Mouse (Mus musculus): Measurements from ENCODE around the gene Tecta.

DNA sequence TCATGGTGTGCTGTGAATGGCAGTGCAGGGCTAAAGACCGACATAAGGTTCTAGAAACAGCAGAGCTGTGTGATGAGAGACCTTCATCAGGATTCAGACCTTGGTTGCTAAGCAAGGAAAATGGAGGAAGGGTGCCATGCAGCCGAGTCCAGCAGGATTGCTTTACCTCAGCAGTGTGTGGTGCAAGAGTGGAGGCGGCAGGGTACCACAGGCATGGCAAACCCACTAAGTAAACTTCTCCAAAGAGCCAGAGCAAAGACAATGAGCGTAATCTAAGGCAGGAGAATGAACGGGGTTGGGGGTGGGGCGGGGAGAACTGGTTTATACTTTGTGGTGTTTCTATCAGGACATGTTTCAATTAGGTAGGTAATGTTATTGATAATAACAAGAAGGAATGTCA lies 49.3 kb upstream of the Tecta start:
- TF ChIP-seq CTCF (IDR thresholded peaks at IDR 0.05; ENCODE audit: extremely low read depth, insufficient read length, insufficient replicate concordance, low read depth, low read length) (no peak), POLR2A (IDR thresholded peaks at IDR 0.05; ENCODE audit: low read depth, low read length) (no peak)
